Mouse (Mus musculus): ENCODE results near the gene Sptan1.

DNA sequence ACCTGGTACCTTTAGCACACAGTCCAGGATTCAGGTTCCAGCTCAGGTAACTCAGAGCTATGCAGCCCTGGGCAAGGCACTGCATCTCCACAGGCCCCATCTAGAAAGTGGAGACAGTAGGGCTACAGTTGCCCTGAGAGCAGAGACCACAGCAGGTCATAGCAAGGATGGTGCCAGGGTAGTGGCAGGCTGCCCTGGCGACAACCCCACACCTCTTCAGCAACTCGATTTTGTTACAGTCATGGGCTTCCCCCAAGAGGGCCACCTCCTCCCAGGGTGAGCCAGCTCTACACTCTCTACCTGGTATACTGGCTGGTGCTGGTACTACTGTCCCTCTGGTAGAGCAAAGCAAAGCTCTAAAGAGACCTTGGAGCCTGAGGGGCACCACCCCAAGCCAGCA is 72.4 kb downstream of the Sptan1 start:
- TF ChIP-seq CTCF (IDR thresholded peaks at IDR 0.05; ENCODE audit: low read depth) (no peak), EP300 (IDR thresholded peaks at IDR 0.05; ENCODE audit: low read depth) (no peak)

Measured in heart, postnatal 0 days (tissue).